Mouse (Mus musculus): ENCODE measurements around the gene Btg2. TPM values are rescaled to one million over a fixed set of nuclear protein-coding genes. Genes with fewer than 3 reads are reported as not detected.

Btg2 gene
- polyA plus RNA-seq, 1 experiment: 11.9 TPM

- Histone ChIP-seq H3K4me3 (replicated peaks; ENCODE audit: insufficient read depth, low read depth, low read length) (no peak overlapping the region), H3K27me3 (ENCODE audit: control insufficient read depth, insufficient read depth, low read length) (no peaks in the 10 kb centered on the region), H3K4me1 (ENCODE audit: control insufficient read depth, insufficient read depth, low read length) (no peaks in the 10 kb centered on the region), H3K27ac (ENCODE audit: insufficient read depth, low read length) (no peak overlapping the region)
- DNase-seq: no peak
- WGBS: 87% methylated on average over 6 of the region's 6 CpGs
- TF ChIP-seq POLR2A (IDR thresholded peaks at IDR 0.05; ENCODE audit: borderline replicate concordance, insufficient read depth, low read length) (no peak), CTCF (IDR thresholded peaks at IDR 0.05; ENCODE audit: borderline replicate concordance, insufficient read depth, low read depth, low read length) (no peak)
Observed at GRCm38 (mm10) chr1:134047431-134047830, 31.5 kb downstream of the Btg2 start.

GRCm38 (mm10) chr1:134046387-134046786 is 32.5 kb downstream of the Btg2 start:
- Histone ChIP-seq H3K4me3 (replicated peaks; ENCODE audit: insufficient read depth, low read depth, low read length) (no peak overlapping the region), H3K4me1 (ENCODE audit: control insufficient read depth, insufficient read depth, low read length) (no peaks in the 10 kb centered on the region), H3K27ac (ENCODE audit: insufficient read depth, low read length) (no peak overlapping the region), H3K27me3 (ENCODE audit: control insufficient read depth, insufficient read depth, low read length) (no peaks in the 10 kb centered on the region)
- TF ChIP-seq POLR2A (IDR thresholded peaks at IDR 0.05; ENCODE audit: borderline replicate concordance, insufficient read depth, low read length) (no peak), CTCF (IDR thresholded peaks at IDR 0.05; ENCODE audit: borderline replicate concordance, insufficient read depth, low read depth, low read length) (no peak)
- 34% methylated on average over 23 of the region's 23 CpGs for WGBS
- DNase-seq: peak in 1 of 2 experiments; percentile 36

GRCm38 (mm10) chr1:134045971-134046370 is 32.9 kb downstream of the Btg2 start:
- TF ChIP-seq POLR2A (IDR thresholded peaks at IDR 0.05; ENCODE audit: borderline replicate concordance, insufficient read depth, low read length) (no peak), CTCF (IDR thresholded peaks at IDR 0.05; ENCODE audit: borderline replicate concordance, insufficient read depth, low read depth, low read length) (peak; percentile 90)
- Histone ChIP-seq H3K4me3 (replicated peaks; ENCODE audit: insufficient read depth, low read depth, low read length) (no peak overlapping the region), H3K27me3 (ENCODE audit: control insufficient read depth, insufficient read depth, low read length) (no peaks in the 10 kb centered on the region), H3K27ac (ENCODE audit: insufficient read depth, low read length) (no peak overlapping the region), H3K4me1 (ENCODE audit: control insufficient read depth, insufficient read depth, low read length) (no peaks in the 10 kb centered on the region)
- peak; percentile 79 to 85 for DNase-seq
- WGBS: 7% methylated on average over 9 of the region's 9 CpGs

GRCm38 (mm10) chr1:134044805-134045204 is 34.1 kb downstream of the Btg2 start:
- no peak for DNase-seq
- no peak overlapping the region for H3K27ac ChIP-seq (ENCODE audit: insufficient read depth, low read length)
- WGBS: 94% methylated on average over 6 of the region's 6 CpGs
- H3K27me3 ChIP-seq (ENCODE audit: control insufficient read depth, insufficient read depth, low read length): no peaks in the 10 kb centered on the region
- H3K4me3 ChIP-seq (replicated peaks; ENCODE audit: insufficient read depth, low read depth, low read length): no peak overlapping the region
- TF ChIP-seq POLR2A (IDR thresholded peaks at IDR 0.05; ENCODE audit: borderline replicate concordance, insufficient read depth, low read length) (no peak), CTCF (IDR thresholded peaks at IDR 0.05; ENCODE audit: borderline replicate concordance, insufficient read depth, low read depth, low read length) (no peak)
- no peaks in the 10 kb centered on the region for H3K4me1 ChIP-seq (ENCODE audit: control insufficient read depth, insufficient read depth, low read length)

- TF ChIP-seq CTCF (IDR thresholded peaks at IDR 0.05; ENCODE audit: borderline replicate concordance, insufficient read depth, low read depth, low read length) (no peak), POLR2A (IDR thresholded peaks at IDR 0.05; ENCODE audit: borderline replicate concordance, insufficient read depth, low read length) (no peak)
- 61% methylated on average over 1 of the region's 1 CpGs for WGBS
- no peaks in the 10 kb centered on the region for H3K4me1 ChIP-seq (ENCODE audit: control insufficient read depth, insufficient read depth, low read length)
- H3K27ac ChIP-seq (ENCODE audit: insufficient read depth, low read length): no peak overlapping the region
- no peak overlapping the region for H3K4me3 ChIP-seq (replicated peaks; ENCODE audit: insufficient read depth, low read depth, low read length)
- H3K27me3 ChIP-seq (ENCODE audit: control insufficient read depth, insufficient read depth, low read length): no peaks in the 10 kb centered on the region
- no peak for DNase-seq
Observed at GRCm38 (mm10) chr1:134042341-134042740, 36.6 kb downstream of the Btg2 start.

GRCm38 (mm10) chr1:134041900-134042299 is 37.0 kb downstream of the Btg2 start:
- TF ChIP-seq CTCF (IDR thresholded peaks at IDR 0.05; ENCODE audit: borderline replicate concordance, insufficient read depth, low read depth, low read length) (no peak), POLR2A (IDR thresholded peaks at IDR 0.05; ENCODE audit: borderline replicate concordance, insufficient read depth, low read length) (no peak)
- 51% methylated on average over 2 of the region's 2 CpGs for WGBS
- Histone ChIP-seq H3K4me1 (ENCODE audit: control insufficient read depth, insufficient read depth, low read length) (no peaks in the 10 kb centered on the region), H3K27ac (ENCODE audit: insufficient read depth, low read length) (no peak overlapping the region), H3K4me3 (replicated peaks; ENCODE audit: insufficient read depth, low read depth, low read length) (no peak overlapping the region), H3K27me3 (ENCODE audit: control insufficient read depth, insufficient read depth, low read length) (no peaks in the 10 kb centered on the region)
- no peak for DNase-seq

- Histone ChIP-seq H3K4me3 (replicated peaks; ENCODE audit: insufficient read depth, low read depth, low read length) (no peak overlapping the region), H3K27me3 (ENCODE audit: control insufficient read depth, insufficient read depth, low read length) (no peaks in the 10 kb centered on the region), H3K4me1 (ENCODE audit: control insufficient read depth, insufficient read depth, low read length) (no peaks in the 10 kb centered on the region), H3K27ac (ENCODE audit: insufficient read depth, low read length) (no peak overlapping the region)
- TF ChIP-seq POLR2A (IDR thresholded peaks at IDR 0.05; ENCODE audit: borderline replicate concordance, insufficient read depth, low read length): no peak
- TF ChIP-seq CTCF (IDR thresholded peaks at IDR 0.05; ENCODE audit: borderline replicate concordance, insufficient read depth, low read depth, low read length): no peak
- DNase-seq: no peak
- 90% methylated on average over 2 of the region's 2 CpGs for WGBS
Observed at GRCm38 (mm10) chr1:134039361-134039760, 39.6 kb downstream of the Btg2 start.

- 81% methylated on average over 4 of the region's 4 CpGs for WGBS
- TF ChIP-seq POLR2A (IDR thresholded peaks at IDR 0.05; ENCODE audit: borderline replicate concordance, insufficient read depth, low read length): no peak
- TF ChIP-seq CTCF (IDR thresholded peaks at IDR 0.05; ENCODE audit: borderline replicate concordance, insufficient read depth, low read depth, low read length): no peak
- H3K4me3 ChIP-seq (replicated peaks; ENCODE audit: insufficient read depth, low read depth, low read length): no peak overlapping the region
Observed at GRCm38 (mm10) chr1:134038336-134038735, 40.6 kb downstream of the Btg2 start.

More at GRCm38 (mm10) chr1:134038336-134038735, 40.6 kb downstream of the Btg2 start:
- Histone ChIP-seq H3K27ac (ENCODE audit: insufficient read depth, low read length) (no peak overlapping the region), H3K4me1 (ENCODE audit: control insufficient read depth, insufficient read depth, low read length) (no peaks in the 10 kb centered on the region), H3K27me3 (ENCODE audit: control insufficient read depth, insufficient read depth, low read length) (no peaks in the 10 kb centered on the region)
- no peak for DNase-seq

Data from cerebellum, adult 2 months (tissue).